Mouse (Mus musculus): ENCODE data around the gene Eif2ak3. TPM values are rescaled to one million over a fixed set of nuclear protein-coding genes. Genes with fewer than 3 reads are reported as not detected.
"Not testable (repeated sequence)": the region's sequence is repeated elsewhere in the genome, so short reads cannot be mapped to it uniquely, and the experiment has no call there.

Eif2ak3 gene
- polyA plus RNA-seq, 1 experiment from 2014 or later: 4.0 TPM

- ATAC-seq (ENCODE audit: insufficient read depth): peak; percentile 67
- H3K9ac ChIP-seq: no peak overlapping the region
Observed at GRCm38 (mm10) chr6:70813921-70814628, 30.2 kb upstream of the Eif2ak3 start.

GRCm38 (mm10) chr6:70814629-70814950 lies 29.7 kb upstream of the Eif2ak3 start:
- Histone ChIP-seq H3K4me3 (replicated peaks) (no peak overlapping the region), H3K36me3 (replicated peaks) (no peaks in the 10 kb centered on the region), H3K27me3 (no peaks in the 10 kb centered on the region), H3K4me2 (no peak overlapping the region), H3K27ac (replicated peaks) (no peak overlapping the region), H3K9me3 (replicated peaks) (no peaks in the 10 kb centered on the region), H3K4me1 (replicated peaks) (peaks cover 17% of the 10 kb centered on the region; the same call in 1 of the 2 replicates), H3K9ac (no peak overlapping the region)
- ATAC-seq (ENCODE audit: insufficient read depth): no peak
- 61% methylated on average over 4 of the region's 4 CpGs for WGBS (ENCODE audit: insufficient replicate concordance)

More at GRCm38 (mm10) chr6:70813921-70814628, 30.2 kb upstream of the Eif2ak3 start:
- Histone ChIP-seq H3K9me3 (replicated peaks) (no peaks in the 10 kb centered on the region), H3K4me3 (replicated peaks) (no peak overlapping the region), H3K4me1 (replicated peaks) (peaks cover 17% of the 10 kb centered on the region; the same call in 1 of the 2 replicates), H3K27ac (replicated peaks) (no peak overlapping the region), H3K4me2 (no peak overlapping the region), H3K36me3 (replicated peaks) (no peaks in the 10 kb centered on the region), H3K27me3 (no peaks in the 10 kb centered on the region)
- 50% methylated on average over 18 of the region's 18 CpGs for WGBS (ENCODE audit: insufficient replicate concordance)

- ATAC-seq (ENCODE audit: insufficient read depth): no peak
- Histone ChIP-seq H3K9me3 (replicated peaks) (no peaks in the 10 kb centered on the region), H3K36me3 (replicated peaks) (no peaks in the 10 kb centered on the region), H3K4me1 (replicated peaks) (peaks cover 16% of the 10 kb centered on the region; the same call in 1 of the 2 replicates), H3K4me2 (no peak overlapping the region), H3K9ac (no peak overlapping the region), H3K27me3 (no peaks in the 10 kb centered on the region), H3K27ac (replicated peaks) (no peak overlapping the region), H3K4me3 (replicated peaks) (no peak overlapping the region)
- WGBS (ENCODE audit: insufficient replicate concordance): 69% methylated on average over 8 of the region's 8 CpGs
Observed at GRCm38 (mm10) chr6:70815471-70815870, 28.8 kb upstream of the Eif2ak3 start.

- WGBS (ENCODE audit: insufficient replicate concordance): 52% methylated on average over 2 of the region's 2 CpGs
- H3K4me3 ChIP-seq (replicated peaks): no peak overlapping the region
- H3K27ac ChIP-seq (replicated peaks): no peak overlapping the region
- H3K36me3 ChIP-seq (replicated peaks): no peaks in the 10 kb centered on the region
- no peaks in the 10 kb centered on the region for H3K9me3 ChIP-seq (replicated peaks)
- no peaks in the 10 kb centered on the region for H3K27me3 ChIP-seq
- no peak for ATAC-seq (ENCODE audit: insufficient read depth)
- H3K4me2 ChIP-seq: no peak overlapping the region
- no peak overlapping the region for H3K9ac ChIP-seq
- H3K4me1 ChIP-seq (replicated peaks): peaks cover 22% of the 10 kb centered on the region
Observed at GRCm38 (mm10) chr6:70821566-70821965, 22.7 kb upstream of the Eif2ak3 start.

- 44% methylated on average over 5 of the region's 5 CpGs for WGBS (ENCODE audit: insufficient replicate concordance)
- ATAC-seq (ENCODE audit: insufficient read depth): no peak
- H3K4me2 ChIP-seq: no peak overlapping the region
- H3K4me1 ChIP-seq (replicated peaks): peaks cover 22% of the 10 kb centered on the region
- no peak overlapping the region for H3K27ac ChIP-seq (replicated peaks)
- H3K4me3 ChIP-seq (replicated peaks): no peak overlapping the region
- H3K9ac ChIP-seq: no peak overlapping the region
- H3K9me3 ChIP-seq (replicated peaks): no peaks in the 10 kb centered on the region
- no peaks in the 10 kb centered on the region for H3K27me3 ChIP-seq
- no peaks in the 10 kb centered on the region for H3K36me3 ChIP-seq (replicated peaks)
Observed at GRCm38 (mm10) chr6:70822386-70822910, 21.9 kb upstream of the Eif2ak3 start.

GRCm38 (mm10) chr6:70823277-70823676 lies 21.0 kb upstream of the Eif2ak3 start:
- H3K4me2 ChIP-seq; H3K9ac ChIP-seq; H3K36me3 ChIP-seq (replicated peaks); ATAC-seq (ENCODE audit: insufficient read depth); H3K27ac ChIP-seq (replicated peaks); H3K9me3 ChIP-seq (replicated peaks); H3K4me3 ChIP-seq (replicated peaks); H3K27me3 ChIP-seq: not testable (repeated sequence)
- H3K4me1 ChIP-seq (replicated peaks): peaks cover 22% of the 10 kb centered on the region
- 81% methylated on average over 4 of the region's 4 CpGs for whole genome bisulfite sequencing (ENCODE audit: insufficient replicate concordance)

- Histone ChIP-seq H3K4me3 (replicated peaks) (peak overlapping the region; percentile 54), H3K27me3 (no peaks in the 10 kb centered on the region), H3K4me1 (replicated peaks) (peaks cover 22% of the 10 kb centered on the region), H3K36me3 (replicated peaks) (no peaks in the 10 kb centered on the region), H3K27ac (replicated peaks) (peak overlapping the region; percentile 77), H3K9me3 (replicated peaks) (no peaks in the 10 kb centered on the region), H3K4me2 (peak overlapping the region; percentile 78), H3K9ac (peak overlapping the region; percentile 48; the same call in 1 of the 2 replicates)
- ATAC-seq (ENCODE audit: insufficient read depth): peak; percentile 94
- WGBS (ENCODE audit: insufficient replicate concordance): 14% methylated on average over 23 of the region's 23 CpGs
Observed at GRCm38 (mm10) chr6:70824085-70824986, 20.0 kb upstream of the Eif2ak3 start.

GRCm38 (mm10) chr6:70824987-70825337 lies 19.4 kb upstream of the Eif2ak3 start:
- ATAC-seq (ENCODE audit: insufficient read depth): no peak
- H3K4me2 ChIP-seq: peak overlapping the region; percentile 78
- H3K4me3 ChIP-seq (replicated peaks): peak overlapping the region; percentile 54
- H3K27me3 ChIP-seq: no peaks in the 10 kb centered on the region
- H3K9me3 ChIP-seq (replicated peaks): no peaks in the 10 kb centered on the region
- peaks cover 22% of the 10 kb centered on the region for H3K4me1 ChIP-seq (replicated peaks)
- 31% methylated on average over 4 of the region's 4 CpGs for WGBS (ENCODE audit: insufficient replicate concordance)
- peak overlapping the region; percentile 48; the same call in 1 of the 2 replicates for H3K9ac ChIP-seq
- no peaks in the 10 kb centered on the region for H3K36me3 ChIP-seq (replicated peaks)
- peak overlapping the region; percentile 77 for H3K27ac ChIP-seq (replicated peaks)

- H3K9me3 ChIP-seq (replicated peaks): no peaks in the 10 kb centered on the region
- ATAC-seq (ENCODE audit: insufficient read depth): no peak
- 0 out of 2 replicates have a peak, but pooled peaks cover 2% of the 10 kb centered on the region for H3K27me3 ChIP-seq
- 62% methylated on average over 2 of the region's 2 CpGs for WGBS (ENCODE audit: insufficient replicate concordance)
- H3K27ac ChIP-seq (replicated peaks): no peak overlapping the region
- H3K4me1 ChIP-seq (replicated peaks): peaks cover 11% of the 10 kb centered on the region
- no peak overlapping the region for H3K9ac ChIP-seq
- no peak overlapping the region for H3K4me3 ChIP-seq (replicated peaks)
- no peaks in the 10 kb centered on the region for H3K36me3 ChIP-seq (replicated peaks)
- H3K4me2 ChIP-seq: no peak overlapping the region
Observed at GRCm38 (mm10) chr6:70829451-70829850, 14.9 kb upstream of the Eif2ak3 start.

- Histone ChIP-seq H3K4me3 (replicated peaks) (no peak overlapping the region), H3K9me3 (replicated peaks) (no peaks in the 10 kb centered on the region), H3K9ac (no peak overlapping the region), H3K4me1 (replicated peaks) (0 out of 2 replicates have a peak, but pooled peaks cover 4% of the 10 kb centered on the region), H3K4me2 (no peak overlapping the region), H3K36me3 (replicated peaks) (no peaks in the 10 kb centered on the region), H3K27ac (replicated peaks) (no peak overlapping the region), H3K27me3 (0 out of 2 replicates have a peak, but pooled peaks cover 7% of the 10 kb centered on the region)
- no peak for ATAC-seq (ENCODE audit: insufficient read depth)
- 57% methylated on average over 3 of the region's 3 CpGs for WGBS (ENCODE audit: insufficient replicate concordance)
Observed at GRCm38 (mm10) chr6:70830552-70830951, 13.8 kb upstream of the Eif2ak3 start.

Measured in liver, embryonic 15.5 days (tissue).